Mouse (Mus musculus) limb, embryonic 14.5 days (tissue): ENCODE results near the gene Fgf11. TPM values are rescaled to one million over a fixed set of nuclear protein-coding genes. Genes with fewer than 3 reads are reported as not detected.

ENCODE experiments used
- ATAC-seq: fragments of 200-750 bp; cut with Nextera tagmentation; 2 replicates; pipeline ENCODE4 v1.8.0; 2017; ENCODE audit warnings: low read depth, moderate number of reproducible peaks, moderate TSS enrichment; ENCODE audit not compliant: low FRiP score
- DNase-seq: peaks from one replicate; pipeline ENCODE4 v3.0.0-alpha.2; 2015; ENCODE audit warnings: low spot score
- H3K27ac ChIP-seq: fragments of 300-500 bp; sonication (generic); replicated peaks from 2 replicates; pipeline ENCODE4 v1.5.1; 2014; ENCODE audit warnings: low read depth, mild to moderate bottlenecking, low read length, moderate library complexity, mixed read lengths
- H3K27me3 ChIP-seq: fragments of 300-500 bp; sonication (generic); 2 replicates; pipeline ENCODE4 v1.6.1; 2014; ENCODE audit warnings: low read length, mixed read lengths; ENCODE audit not compliant: control insufficient read depth, insufficient read depth
- H3K36me3 ChIP-seq: fragments of 300-500 bp; sonication (generic); 2 replicates; pipeline ENCODE4 v1.6.1; 2014; ENCODE audit warnings: mild to moderate bottlenecking, low read length, moderate library complexity, mixed read lengths; ENCODE audit not compliant: control insufficient read depth, insufficient read depth
- H3K4me1 ChIP-seq: fragments of 300-500 bp; sonication (generic); 2 replicates; pipeline ENCODE4 v1.6.1; 2014; ENCODE audit warnings: antibody characterized with exemption, low read length, mixed read lengths; ENCODE audit not compliant: control insufficient read depth, insufficient read depth
- H3K4me2 ChIP-seq: fragments of 300-500 bp; sonication (generic); replicated peaks from 2 replicates; pipeline ENCODE4 v1.6.1; 2014; ENCODE audit warnings: low read depth, mild to moderate bottlenecking, low read length, moderate library complexity; ENCODE audit not compliant: severe bottlenecking
- H3K4me3 ChIP-seq: fragments of 300-500 bp; sonication (generic); replicated peaks from 2 replicates; pipeline ENCODE4 v1.5.1; 2014; ENCODE audit warnings: low read length
- H3K9ac ChIP-seq: fragments of 300-500 bp; sonication (generic); 2 replicates; pipeline ENCODE4 v1.6.1; 2014; ENCODE audit warnings: mild to moderate bottlenecking, low read depth, low read length, moderate library complexity; ENCODE audit not compliant: severe bottlenecking
- H3K9me3 ChIP-seq: fragments of 300-500 bp; sonication (generic); 2 replicates; pipeline ENCODE4 v1.6.1; 2016; ENCODE audit warnings: low read length; ENCODE audit not compliant: control insufficient read depth
- POLR2A ChIP-seq: fragments of 200-500 bp; IDR thresholded peaks from 2 replicates; pipeline ENCODE4 v1.8.0; 2012; ENCODE audit warnings: inconsistent platforms, mild to moderate bottlenecking, moderate library complexity, borderline replicate concordance; ENCODE audit not compliant: insufficient read depth, insufficient read length; ENCODE audit errors: extremely low read depth
- WGBS: fragments of 180-500 bp; shearing (Covaris S2); extraction: QIAGEN DNeasy Blood & Tissue Kit; methylation state at CpG from one replicate; pipeline ENCODE4 v1.1.7; 2014; 5-methylcytosine and 5-hydroxymethylcytosine counted together
- polyA plus RNA-seq, 2 experiments: library from polyadenylated mRNA; depleted of rRNA in 1 of 2; stranded (reverse) in 1 of 2; unstranded in 1 of 2; fragments of >200 nt; fragmentation: Nextera tagmentation in 1 of 2; extraction: Ambion mirVana in 1 of 2; gene quantifications; 2 replicates each; pipeline versions ENCODE4 v1.2.1 to v1.2.3; 2012 to 2014

The Fgf11 gene
- polyA plus RNA-seq, 2 experiments, result 2.2 to 17.2 TPM

DNA sequence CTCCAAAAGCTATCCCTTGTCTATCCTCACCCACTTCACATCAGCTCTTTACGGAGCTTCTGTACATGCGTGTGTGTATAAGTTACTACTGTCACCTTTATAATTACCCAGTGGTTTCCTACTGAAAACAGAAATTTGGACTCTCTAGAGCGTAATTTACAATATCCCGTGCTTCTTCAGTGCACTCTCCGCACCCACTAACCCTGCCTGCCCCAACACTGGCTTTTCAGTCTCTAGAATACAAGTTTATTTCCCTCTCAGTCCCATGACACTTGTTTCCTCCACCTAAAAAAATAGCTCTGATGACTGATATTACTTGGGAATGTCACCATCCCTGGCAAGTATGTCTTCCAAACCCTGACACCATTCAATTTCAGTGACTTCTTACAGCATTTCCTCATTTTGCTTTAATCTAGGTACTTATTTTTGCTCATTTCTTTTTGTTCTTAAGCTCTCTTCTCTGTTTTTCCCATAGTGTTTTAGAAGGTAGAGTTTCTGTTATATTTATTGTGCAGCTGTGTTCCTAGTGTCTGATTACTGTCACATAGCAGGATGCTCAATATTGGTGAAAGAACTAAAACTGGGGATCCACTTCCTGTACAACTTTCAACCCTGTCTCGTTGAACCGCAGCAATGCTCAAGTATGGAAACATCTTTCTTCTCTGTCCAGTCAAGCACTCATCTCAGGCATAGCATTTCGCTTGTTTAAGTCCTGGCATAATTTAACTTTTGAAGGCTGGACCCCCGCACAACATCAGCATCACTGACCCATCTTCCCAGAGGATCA lies 44.2 kb downstream of the Fgf11 start:
- DNase-seq (no peak), ATAC-seq (no peak)
- peak overlapping the region; percentile 56 for H3K4me3 ChIP-seq
- 38% methylated on average over 9 of the region's 9 CpGs for whole genome bisulfite sequencing
- no peaks in the 10 kb centered on the region for H3K9me3 ChIP-seq
- peaks cover 34% of the 10 kb centered on the region for H3K4me1 ChIP-seq
- no peaks in the 10 kb centered on the region for H3K36me3 ChIP-seq
- TF ChIP-seq POLR2A, result no peak
- peak overlapping the region; percentile 73 for H3K4me2 ChIP-seq
- H3K27ac ChIP-seq, result peak overlapping the region; percentile 95; the same call in 1 of the 2 replicates
- H3K27me3 ChIP-seq, result no peaks in the 10 kb centered on the region
- peak overlapping the region; percentile 65 for H3K9ac ChIP-seq

GRCm38 (mm10) chr11:69754701-69755100 lies 47.0 kb downstream of the Fgf11 start:
- no peak overlapping the region for H3K4me3 ChIP-seq
- H3K27me3 ChIP-seq, result no peaks in the 10 kb centered on the region
- H3K36me3 ChIP-seq, result no peaks in the 10 kb centered on the region
- H3K4me1 ChIP-seq, result peaks cover 24% of the 10 kb centered on the region
- WGBS, result 61% methylated on average over 3 of the region's 3 CpGs
- 0 out of 2 replicates have a peak overlapping the region, but pooled peaks have one; percentile 37 for H3K4me2 ChIP-seq
- no peak overlapping the region for H3K27ac ChIP-seq
- no peak overlapping the region for H3K9ac ChIP-seq
- DNase-seq (peak; percentile 75), ATAC-seq (no peak)
- H3K9me3 ChIP-seq, result no peaks in the 10 kb centered on the region
- no peak for TF ChIP-seq POLR2A

- Histone ChIP-seq H3K4me2 (no peak overlapping the region), H3K36me3 (no peaks in the 10 kb centered on the region), H3K27me3 (no peaks in the 10 kb centered on the region), H3K9ac (no peak overlapping the region), H3K9me3 (no peaks in the 10 kb centered on the region), H3K4me3 (no peak overlapping the region), H3K27ac (no peak overlapping the region), H3K4me1 (peaks cover 22% of the 10 kb centered on the region)
- whole genome bisulfite sequencing, result 92% methylated on average over 5 of the region's 5 CpGs
- ATAC-seq (no peak), DNase-seq (no peak)
- no peak for TF ChIP-seq POLR2A
These were observed 47.4 kb downstream of the Fgf11 start for GRCm38 (mm10) chr11:69754233-69754632.

GRCm38 (mm10) chr11:69752686-69753085 lies 49.0 kb downstream of the Fgf11 start:
- Histone ChIP-seq H3K4me3 (no peak overlapping the region), H3K27ac (no peak overlapping the region), H3K36me3 (peaks cover 1% of the 10 kb centered on the region; the same call in 1 of the 2 replicates), H3K9me3 (no peaks in the 10 kb centered on the region), H3K4me1 (peaks cover 22% of the 10 kb centered on the region), H3K4me2 (no peak overlapping the region), H3K27me3 (no peaks in the 10 kb centered on the region), H3K9ac (no peak overlapping the region)
- ATAC-seq (no peak), DNase-seq (no peak)
- no peak for TF ChIP-seq POLR2A

DNA sequence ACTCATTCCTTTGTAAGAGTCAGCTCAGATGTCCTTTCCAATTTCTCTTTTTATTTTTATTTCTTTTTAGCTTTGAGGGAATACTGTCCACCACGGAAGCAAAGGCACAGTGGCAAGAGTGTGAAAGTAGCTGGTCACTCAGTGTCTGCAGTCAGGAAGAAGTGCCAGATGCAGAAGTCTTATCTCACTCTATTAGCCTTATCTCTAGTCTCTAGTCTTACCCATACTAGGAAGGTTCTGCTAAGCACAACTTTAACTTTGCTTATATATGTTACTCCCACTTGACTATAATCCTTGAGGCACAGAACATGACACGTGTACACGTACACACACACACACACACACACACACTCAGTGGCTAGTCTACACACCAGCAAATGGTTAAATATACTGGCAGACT lies 50.0 kb downstream of the Fgf11 start:
- no peak overlapping the region for H3K4me3 ChIP-seq
- TF ChIP-seq POLR2A, result no peak
- peaks cover 11% of the 10 kb centered on the region for H3K36me3 ChIP-seq
- no peaks in the 10 kb centered on the region for H3K9me3 ChIP-seq
- H3K4me2 ChIP-seq, result no peak overlapping the region
- H3K9ac ChIP-seq, result no peak overlapping the region; the same call in 1 of the 2 replicates
- peaks cover 15% of the 10 kb centered on the region for H3K4me1 ChIP-seq
- H3K27ac ChIP-seq, result no peak overlapping the region
- no peak for ATAC-seq
- no peak for DNase-seq
- H3K27me3 ChIP-seq, result no peaks in the 10 kb centered on the region
- 75% methylated on average over 3 of the region's 3 CpGs for whole genome bisulfite sequencing

Other genes starting within 250 kb of the Fgf11 start
Only the 30 nearest of the 44 such genes appear.
- 1.5 and 2.1 TPM in 2 replicates for gene Sox15, start 146.5 kb downstream of the Fgf11 start, polyA plus RNA-seq (2012; rRNA removed)
- 1.0 and 3.0 TPM in 2 replicates for gene Sox15, start 146.5 kb downstream of the Fgf11 start, polyA plus RNA-seq (2014; fragmentation: Nextera tagmentation; extraction: Ambion mirVana)
- 117 and 155 TPM in 2 replicates for gene Mpdu1, start 139.2 kb downstream of the Fgf11 start, polyA plus RNA-seq (2012; rRNA removed)
- gene Mpdu1, start 139.2 kb downstream of the Fgf11 start, polyA plus RNA-seq (2014; fragmentation: Nextera tagmentation; extraction: Ambion mirVana), result 28.9 and 30.8 TPM in 2 replicates
- 16.6 and 24.3 TPM in 2 replicates for gene Cd68, start 135.7 kb downstream of the Fgf11 start, polyA plus RNA-seq (2012; rRNA removed)
- gene Cd68, start 135.7 kb downstream of the Fgf11 start, polyA plus RNA-seq (2014; fragmentation: Nextera tagmentation; extraction: Ambion mirVana), result 20.5 and 24.7 TPM in 2 replicates
- 887 and 919 TPM in 2 replicates for gene Eif4a1, start 129.4 kb downstream of the Fgf11 start, polyA plus RNA-seq (2012; rRNA removed)
- 547 and 561 TPM in 2 replicates for gene Eif4a1, start 129.4 kb downstream of the Fgf11 start, polyA plus RNA-seq (2014; fragmentation: Nextera tagmentation; extraction: Ambion mirVana)
- gene Senp3, start 119.8 kb downstream of the Fgf11 start, polyA plus RNA-seq (2012; rRNA removed), result 172 and 297 TPM in 2 replicates
- 95.4 and 99.0 TPM in 2 replicates for gene Senp3, start 119.8 kb downstream of the Fgf11 start, polyA plus RNA-seq (2014; fragmentation: Nextera tagmentation; extraction: Ambion mirVana)
- gene Tnfsf13, start 116.1 kb downstream of the Fgf11 start, polyA plus RNA-seq (2012; rRNA removed), result 4.4 and 5.2 TPM in 2 replicates
- 0.77 and 0.98 TPM in 2 replicates for gene Tnfsf13, start 116.1 kb downstream of the Fgf11 start, polyA plus RNA-seq (2014; fragmentation: Nextera tagmentation; extraction: Ambion mirVana)
- 22.9 and 31.6 TPM in 2 replicates for gene Tnfsf12, start 106.0 kb downstream of the Fgf11 start, polyA plus RNA-seq (2012; rRNA removed)
- 13.7 and 15.2 TPM in 2 replicates for gene Tnfsf12, start 106.0 kb downstream of the Fgf11 start, polyA plus RNA-seq (2014; fragmentation: Nextera tagmentation; extraction: Ambion mirVana)
- gene Tnfsfm13, start 105.8 kb downstream of the Fgf11 start, polyA plus RNA-seq (2012; rRNA removed), result 3.8 and 6.9 TPM in 2 replicates
- gene Tnfsfm13, start 105.8 kb downstream of the Fgf11 start, polyA plus RNA-seq (2014; fragmentation: Nextera tagmentation; extraction: Ambion mirVana), result 5.9 and 6.6 TPM in 2 replicates
- 76.6 and 100 TPM in 2 replicates for gene Polr2a, start 43.2 kb downstream of the Fgf11 start, polyA plus RNA-seq (2012; rRNA removed)
- gene Polr2a, start 43.2 kb downstream of the Fgf11 start, polyA plus RNA-seq (2014; fragmentation: Nextera tagmentation; extraction: Ambion mirVana), result 40.7 and 45.3 TPM in 2 replicates
- 0.14 and 0.23 TPM in 2 replicates for gene Slc35g3, start 39.9 kb downstream of the Fgf11 start, polyA plus RNA-seq (2012; rRNA removed)
- gene Slc35g3, start 39.9 kb downstream of the Fgf11 start, polyA plus RNA-seq (2014; fragmentation: Nextera tagmentation; extraction: Ambion mirVana), result 0.21 TPM in 1 of 2 replicates, not detected in the other
- 12.8 and 14.3 TPM in 2 replicates for gene Zbtb4, start 35.9 kb downstream of the Fgf11 start, polyA plus RNA-seq (2012; rRNA removed)
- 4.1 and 5.0 TPM in 2 replicates for gene Zbtb4, start 35.9 kb downstream of the Fgf11 start, polyA plus RNA-seq (2014; fragmentation: Nextera tagmentation; extraction: Ambion mirVana)
- gene Chrnb1, start 5.9 kb downstream of the Fgf11 start, polyA plus RNA-seq (2012; rRNA removed), result 69.4 and 81.0 TPM in 2 replicates
- gene Chrnb1, start 5.9 kb downstream of the Fgf11 start, polyA plus RNA-seq (2014; fragmentation: Nextera tagmentation; extraction: Ambion mirVana), result 14.1 and 19.0 TPM in 2 replicates
- gene Tmem102, start 3.8 kb upstream of the Fgf11 start, polyA plus RNA-seq (2012; rRNA removed), result 1.8 TPM in 2 replicates
- gene Tmem102, start 3.8 kb upstream of the Fgf11 start, polyA plus RNA-seq (2014; fragmentation: Nextera tagmentation; extraction: Ambion mirVana), result 5.4 and 5.9 TPM in 2 replicates
- gene Gm39566, start 13.4 kb upstream of the Fgf11 start, polyA plus RNA-seq (2012; rRNA removed), result not detected in 2 replicates
- not detected in 2 replicates for gene Gm39566, start 13.4 kb upstream of the Fgf11 start, polyA plus RNA-seq (2014; fragmentation: Nextera tagmentation; extraction: Ambion mirVana)
- gene Spem2, start 16.6 kb upstream of the Fgf11 start, polyA plus RNA-seq (2012; rRNA removed), result not detected in 2 replicates
- gene Spem2, start 16.6 kb upstream of the Fgf11 start, polyA plus RNA-seq (2014; fragmentation: Nextera tagmentation; extraction: Ambion mirVana), result not detected in 2 replicates
- 0.65 and 0.79 TPM in 2 replicates for gene Spem1, start 20.3 kb upstream of the Fgf11 start, polyA plus RNA-seq (2012; rRNA removed)
- 0.18 TPM in 1 of 2 replicates, not detected in the other for gene Spem1, start 20.3 kb upstream of the Fgf11 start, polyA plus RNA-seq (2014; fragmentation: Nextera tagmentation; extraction: Ambion mirVana)
- gene Nlgn2, start 35.9 kb upstream of the Fgf11 start, polyA plus RNA-seq (2012; rRNA removed), result 96.0 and 123 TPM in 2 replicates
- 11.1 and 13.4 TPM in 2 replicates for gene Nlgn2, start 35.9 kb upstream of the Fgf11 start, polyA plus RNA-seq (2014; fragmentation: Nextera tagmentation; extraction: Ambion mirVana)
- 240 and 292 TPM in 2 replicates for gene Tmem256, start 36.7 kb upstream of the Fgf11 start, polyA plus RNA-seq (2012; rRNA removed)
- gene Tmem256, start 36.7 kb upstream of the Fgf11 start, polyA plus RNA-seq (2014; fragmentation: Nextera tagmentation; extraction: Ambion mirVana), result 368 and 382 TPM in 2 replicates
- 190 and 214 TPM in 2 replicates for gene Plscr3, start 44.5 kb upstream of the Fgf11 start, polyA plus RNA-seq (2012; rRNA removed)
- 137 and 140 TPM in 2 replicates for gene Plscr3, start 44.5 kb upstream of the Fgf11 start, polyA plus RNA-seq (2014; fragmentation: Nextera tagmentation; extraction: Ambion mirVana)
- gene Tnk1, start 56.9 kb upstream of the Fgf11 start, polyA plus RNA-seq (2012; rRNA removed), result 2.8 TPM in 2 replicates
- gene Tnk1, start 56.9 kb upstream of the Fgf11 start, polyA plus RNA-seq (2014; fragmentation: Nextera tagmentation; extraction: Ambion mirVana), result 3.2 and 3.3 TPM in 2 replicates
- not detected in 2 replicates for gene Tmem95, start 76.2 kb upstream of the Fgf11 start, polyA plus RNA-seq (2012; rRNA removed)
- gene Tmem95, start 76.2 kb upstream of the Fgf11 start, polyA plus RNA-seq (2014; fragmentation: Nextera tagmentation; extraction: Ambion mirVana), result not detected in 2 replicates
- 5.1 and 5.3 TPM in 2 replicates for gene Kctd11, start 79.5 kb upstream of the Fgf11 start, polyA plus RNA-seq (2012; rRNA removed)
- gene Kctd11, start 79.5 kb upstream of the Fgf11 start, polyA plus RNA-seq (2014; fragmentation: Nextera tagmentation; extraction: Ambion mirVana), result 6.0 and 6.5 TPM in 2 replicates
- gene Acap1, start 93.7 kb upstream of the Fgf11 start, polyA plus RNA-seq (2012; rRNA removed), result 2.1 and 2.2 TPM in 2 replicates
- 2.1 TPM in 2 replicates for gene Acap1, start 93.7 kb upstream of the Fgf11 start, polyA plus RNA-seq (2014; fragmentation: Nextera tagmentation; extraction: Ambion mirVana)
- 8.6 and 8.9 TPM in 2 replicates for gene 2810408A11Rik, start 99.1 kb upstream of the Fgf11 start, polyA plus RNA-seq (2012; rRNA removed)
- 8.9 and 12.3 TPM in 2 replicates for gene 2810408A11Rik, start 99.1 kb upstream of the Fgf11 start, polyA plus RNA-seq (2014; fragmentation: Nextera tagmentation; extraction: Ambion mirVana)
- 74.3 and 74.6 TPM in 2 replicates for gene Neurl4, start 99.2 kb upstream of the Fgf11 start, polyA plus RNA-seq (2012; rRNA removed)
- 11.4 and 15.0 TPM in 2 replicates for gene Neurl4, start 99.2 kb upstream of the Fgf11 start, polyA plus RNA-seq (2014; fragmentation: Nextera tagmentation; extraction: Ambion mirVana)
- 94.0 and 110 TPM in 2 replicates for gene Gps2, start 112.0 kb upstream of the Fgf11 start, polyA plus RNA-seq (2012; rRNA removed)
- 67.3 and 74.4 TPM in 2 replicates for gene Gps2, start 112.0 kb upstream of the Fgf11 start, polyA plus RNA-seq (2014; fragmentation: Nextera tagmentation; extraction: Ambion mirVana)
- gene Eif5a, start 120.1 kb upstream of the Fgf11 start, polyA plus RNA-seq (2012; rRNA removed), result 1,009 and 1,079 TPM in 2 replicates
- 1,556 and 1,603 TPM in 2 replicates for gene Eif5a, start 120.1 kb upstream of the Fgf11 start, polyA plus RNA-seq (2014; fragmentation: Nextera tagmentation; extraction: Ambion mirVana)
- 70.1 and 92.8 TPM in 2 replicates for gene Ybx2, start 133.9 kb upstream of the Fgf11 start, polyA plus RNA-seq (2012; rRNA removed)
- gene Ybx2, start 133.9 kb upstream of the Fgf11 start, polyA plus RNA-seq (2014; fragmentation: Nextera tagmentation; extraction: Ambion mirVana), result 7.2 and 10.2 TPM in 2 replicates
- 31.0 and 40.4 TPM in 2 replicates for gene Slc2a4, start 146.3 kb upstream of the Fgf11 start, polyA plus RNA-seq (2012; rRNA removed)
- 19.3 and 20.9 TPM in 2 replicates for gene Slc2a4, start 146.3 kb upstream of the Fgf11 start, polyA plus RNA-seq (2014; fragmentation: Nextera tagmentation; extraction: Ambion mirVana)
- gene Cldn7, start 162.9 kb upstream of the Fgf11 start, polyA plus RNA-seq (2012; rRNA removed), result 6.3 and 8.7 TPM in 2 replicates
- 6.1 and 7.6 TPM in 2 replicates for gene Cldn7, start 162.9 kb upstream of the Fgf11 start, polyA plus RNA-seq (2014; fragmentation: Nextera tagmentation; extraction: Ambion mirVana)